Mouse (Mus musculus) kidney, adult 2 months (tissue): ENCODE measurements around the gene Dhx36.
A peak's percentile ranks its signal among the peaks of the same experiment; 100 is the strongest.

Experiments used
- CTCF ChIP-seq: fragments of 200-500 bp; conservative IDR thresholded peaks from 2 replicates; pipeline ENCODE4 v1.5.1; 2011; ENCODE audit warnings: low read depth, mild to moderate bottlenecking, control low read depth, low read length, moderate library complexity, mixed read lengths; ENCODE audit not compliant: insufficient read depth, insufficient read length
- POLR2A ChIP-seq: fragments of 200-500 bp; IDR thresholded peaks from one replicate; pipeline ENCODE4 v1.6.1; 2011; ENCODE audit warnings: low read depth, low read length, control low read depth

DNA sequence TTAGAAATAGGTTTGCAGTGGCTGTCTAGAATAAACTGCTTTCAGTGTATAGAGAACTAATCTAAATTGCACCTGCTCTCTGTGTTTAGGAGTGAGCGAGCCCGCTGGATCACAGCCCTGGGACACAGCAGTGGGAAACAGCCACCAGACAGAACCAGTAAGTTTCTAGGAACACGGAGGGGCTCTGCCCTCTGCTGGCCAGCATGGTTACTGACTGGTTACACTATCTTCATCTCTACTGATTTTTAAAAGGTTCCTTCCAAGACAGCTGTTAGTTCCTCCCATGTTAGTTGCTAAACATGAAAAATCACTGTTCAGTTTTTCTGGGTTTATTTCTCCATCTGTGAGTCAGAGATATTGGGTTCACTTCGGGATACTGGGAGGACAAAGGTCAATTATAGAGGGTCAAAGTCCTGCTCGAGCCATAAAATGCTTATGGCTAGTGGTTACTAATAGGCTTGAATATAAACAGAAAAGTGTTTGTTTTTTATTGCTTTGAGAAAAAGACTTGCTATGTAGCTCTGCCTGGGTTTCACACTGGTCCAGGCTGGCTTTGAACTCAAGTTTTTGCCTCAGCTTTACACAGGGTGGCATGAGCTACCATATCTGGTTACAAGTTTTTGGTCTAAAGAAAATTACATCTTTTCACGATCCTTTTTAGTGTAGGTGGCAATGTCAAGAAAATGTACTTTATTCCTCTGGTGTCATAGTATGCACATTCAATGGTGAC is 48.4 kb downstream of the Dhx36 start:
- TF ChIP-seq POLR2A (no peak), CTCF (peak; percentile 71)
